Mouse (Mus musculus): ENCODE measurements around the gene Nwd2. TPM values are rescaled to one million over a fixed set of nuclear protein-coding genes. Genes with fewer than 3 reads are reported as not detected.

The Nwd2 gene
- polyA plus RNA-seq, 1 experiment = not detected

- TF ChIP-seq CTCF (IDR thresholded peaks at IDR 0.05; ENCODE audit: extremely low read depth, insufficient read length, insufficient replicate concordance, low read depth, low read length) = no peak
- no peak for TF ChIP-seq POLR2A (IDR thresholded peaks at IDR 0.05; ENCODE audit: low read depth, low read length)
- Histone ChIP-seq H3K27me3 (ENCODE audit: control insufficient read depth, insufficient read depth, low read length) (peaks cover 20% of the 10 kb centered on the region), H3K4me3 (ENCODE audit: low read depth, low read length) (no peak overlapping the region), H3K36me3 (ENCODE audit: control insufficient read depth, insufficient read depth, low read length) (no peaks in the 10 kb centered on the region), H3K4me1 (ENCODE audit: control insufficient read depth, insufficient read depth, insufficient read length, low read length) (no peaks in the 10 kb centered on the region), H3K27ac (ENCODE audit: insufficient read depth, low read depth, low read length) (no peak overlapping the region)
- whole genome bisulfite sequencing = 25% methylated on average over 2 of the region's 2 CpGs
These were observed 715 bp upstream of the Nwd2 start for GRCm38 (mm10) chr5:63648187-63648586.

- TF ChIP-seq CTCF (IDR thresholded peaks at IDR 0.05; ENCODE audit: extremely low read depth, insufficient read length, insufficient replicate concordance, low read depth, low read length) (no peak), POLR2A (IDR thresholded peaks at IDR 0.05; ENCODE audit: low read depth, low read length) (no peak)
- H3K4me3 ChIP-seq (ENCODE audit: low read depth, low read length) = no peak overlapping the region
- H3K4me1 ChIP-seq (ENCODE audit: control insufficient read depth, insufficient read depth, insufficient read length, low read length) = no peaks in the 10 kb centered on the region
- no peak overlapping the region for H3K27ac ChIP-seq (ENCODE audit: insufficient read depth, low read depth, low read length)
- H3K36me3 ChIP-seq (ENCODE audit: control insufficient read depth, insufficient read depth, low read length) = no peaks in the 10 kb centered on the region
- WGBS = 3% methylated on average over 82 of the region's 83 CpGs
- peaks cover 20% of the 10 kb centered on the region for H3K27me3 ChIP-seq (ENCODE audit: control insufficient read depth, insufficient read depth, low read length)
These were observed 897 bp downstream of the Nwd2 start for GRCm38 (mm10) chr5:63649533-63650464.

GRCm38 (mm10) chr5:63651813-63652212 lies 2.9 kb downstream of the Nwd2 start:
- Histone ChIP-seq H3K36me3 (ENCODE audit: control insufficient read depth, insufficient read depth, low read length) (no peaks in the 10 kb centered on the region), H3K27me3 (ENCODE audit: control insufficient read depth, insufficient read depth, low read length) (peaks cover 20% of the 10 kb centered on the region), H3K27ac (ENCODE audit: insufficient read depth, low read depth, low read length) (no peak overlapping the region), H3K4me1 (ENCODE audit: control insufficient read depth, insufficient read depth, insufficient read length, low read length) (no peaks in the 10 kb centered on the region), H3K4me3 (ENCODE audit: low read depth, low read length) (no peak overlapping the region)
- TF ChIP-seq CTCF (IDR thresholded peaks at IDR 0.05; ENCODE audit: extremely low read depth, insufficient read length, insufficient replicate concordance, low read depth, low read length) (no peak), POLR2A (IDR thresholded peaks at IDR 0.05; ENCODE audit: low read depth, low read length) (no peak)

GRCm38 (mm10) chr5:63652705-63653104 lies 3.8 kb downstream of the Nwd2 start:
- TF ChIP-seq POLR2A (IDR thresholded peaks at IDR 0.05; ENCODE audit: low read depth, low read length) (no peak), CTCF (IDR thresholded peaks at IDR 0.05; ENCODE audit: extremely low read depth, insufficient read length, insufficient replicate concordance, low read depth, low read length) (no peak)
- Histone ChIP-seq H3K4me1 (ENCODE audit: control insufficient read depth, insufficient read depth, insufficient read length, low read length) (no peaks in the 10 kb centered on the region), H3K4me3 (ENCODE audit: low read depth, low read length) (no peak overlapping the region), H3K27ac (ENCODE audit: insufficient read depth, low read depth, low read length) (no peak overlapping the region), H3K27me3 (ENCODE audit: control insufficient read depth, insufficient read depth, low read length) (peaks cover 20% of the 10 kb centered on the region), H3K36me3 (ENCODE audit: control insufficient read depth, insufficient read depth, low read length) (no peaks in the 10 kb centered on the region)
- 79% methylated on average over 2 of the region's 2 CpGs for WGBS

GRCm38 (mm10) chr5:63666884-63667283 lies 18.0 kb downstream of the Nwd2 start:
- 87% methylated on average over 5 of the region's 5 CpGs for WGBS
- H3K27ac ChIP-seq (ENCODE audit: insufficient read depth, low read depth, low read length) = no peak overlapping the region
- H3K4me3 ChIP-seq (ENCODE audit: low read depth, low read length) = no peak overlapping the region
- H3K4me1 ChIP-seq (ENCODE audit: control insufficient read depth, insufficient read depth, insufficient read length, low read length) = no peaks in the 10 kb centered on the region
- no peaks in the 10 kb centered on the region for H3K36me3 ChIP-seq (ENCODE audit: control insufficient read depth, insufficient read depth, low read length)
- TF ChIP-seq CTCF (IDR thresholded peaks at IDR 0.05; ENCODE audit: extremely low read depth, insufficient read length, insufficient replicate concordance, low read depth, low read length) = no peak
- TF ChIP-seq POLR2A (IDR thresholded peaks at IDR 0.05; ENCODE audit: low read depth, low read length) = no peak
- H3K27me3 ChIP-seq (ENCODE audit: control insufficient read depth, insufficient read depth, low read length) = no peaks in the 10 kb centered on the region

- Histone ChIP-seq H3K36me3 (ENCODE audit: control insufficient read depth, insufficient read depth, low read length) (no peaks in the 10 kb centered on the region), H3K27ac (ENCODE audit: insufficient read depth, low read depth, low read length) (no peak overlapping the region), H3K4me3 (ENCODE audit: low read depth, low read length) (no peak overlapping the region), H3K27me3 (ENCODE audit: control insufficient read depth, insufficient read depth, low read length) (no peaks in the 10 kb centered on the region; the same call in 1 of the 2 replicates), H3K4me1 (ENCODE audit: control insufficient read depth, insufficient read depth, insufficient read length, low read length) (no peaks in the 10 kb centered on the region)
- TF ChIP-seq CTCF (IDR thresholded peaks at IDR 0.05; ENCODE audit: extremely low read depth, insufficient read length, insufficient replicate concordance, low read depth, low read length) (no peak), POLR2A (IDR thresholded peaks at IDR 0.05; ENCODE audit: low read depth, low read length) (no peak)
- 58% methylated on average over 2 of the region's 2 CpGs for WGBS
These were observed 27.0 kb downstream of the Nwd2 start for GRCm38 (mm10) chr5:63675934-63676333.

- no peak overlapping the region for H3K4me3 ChIP-seq (ENCODE audit: low read depth, low read length)
- no peak for TF ChIP-seq CTCF (IDR thresholded peaks at IDR 0.05; ENCODE audit: extremely low read depth, insufficient read length, insufficient replicate concordance, low read depth, low read length)
- TF ChIP-seq POLR2A (IDR thresholded peaks at IDR 0.05; ENCODE audit: low read depth, low read length) = no peak
- H3K27ac ChIP-seq (ENCODE audit: insufficient read depth, low read depth, low read length) = no peak overlapping the region
- no peaks in the 10 kb centered on the region for H3K4me1 ChIP-seq (ENCODE audit: control insufficient read depth, insufficient read depth, insufficient read length, low read length)
- 69% methylated on average over 1 of the region's 1 CpGs for WGBS
- no peaks in the 10 kb centered on the region for H3K36me3 ChIP-seq (ENCODE audit: control insufficient read depth, insufficient read depth, low read length)
- no peaks in the 10 kb centered on the region for H3K27me3 ChIP-seq (ENCODE audit: control insufficient read depth, insufficient read depth, low read length)
These were observed 40.2 kb downstream of the Nwd2 start for GRCm38 (mm10) chr5:63689084-63689483.
